Mouse (Mus musculus) C2C12 (cell line): ENCODE measurements around the gene Chrng.

ENCODE experiments used
- CTCF ChIP-seq: IDR thresholded peaks from one replicate; pipeline ENCODE4 v1.5.1; 2011; ENCODE audit not compliant: control insufficient read depth, insufficient read depth, insufficient read length
- FOSL1 ChIP-seq: IDR thresholded peaks from one replicate; pipeline ENCODE4 v1.8.0; 2011; ENCODE audit warnings: mild to moderate bottlenecking, low read length; ENCODE audit not compliant: poor library complexity, insufficient read depth, severe bottlenecking
- MAX ChIP-seq: IDR thresholded peaks from one replicate; pipeline ENCODE4 v1.6.1; 2011; ENCODE audit warnings: mild to moderate bottlenecking, control low read depth
- MYOG ChIP-seq: IDR thresholded peaks from one replicate; pipeline ENCODE4 v1.6.1; 2011; ENCODE audit not compliant: control insufficient read depth, insufficient read length; ENCODE audit errors: extremely low read depth
- USF1 ChIP-seq: IDR thresholded peaks from one replicate; pipeline ENCODE4 v1.6.1; 2011; ENCODE audit warnings: low read depth, mild to moderate bottlenecking, control low read depth, moderate library complexity

- no peak for TF ChIP-seq CTCF
- no peak for TF ChIP-seq MAX
- TF ChIP-seq MYOG: no peak
- no peak for TF ChIP-seq USF1
- no peak for TF ChIP-seq FOSL1
These were observed 21.3 kb downstream of the Chrng start for GRCm38 (mm10) chr1:87225739-87226138.
